Mouse (Mus musculus) cerebellum, adult 2 months (tissue): Measurements from ENCODE around the gene Hist3h2ba. TPM values are rescaled to one million over a fixed set of nuclear protein-coding genes. Genes with fewer than 3 reads are reported as not detected.

ENCODE experiments used
- DNase-seq, 2 experiments: peaks; one replicate each; pipeline ENCODE4 v3.0.0; 2021
- H3K27ac ChIP-seq: fragments of 200-500 bp; 2 replicates; pipeline ENCODE4 v1.5.1; 2012; ENCODE audit warnings: low read length, control low read depth, inconsistent platforms; ENCODE audit not compliant: insufficient read depth
- H3K27me3 ChIP-seq: fragments of 200-500 bp; 2 replicates; pipeline ENCODE4 v1.6.1; 2012; ENCODE audit warnings: inconsistent platforms, mild to moderate bottlenecking, low read length, moderate library complexity; ENCODE audit not compliant: control insufficient read depth, insufficient read depth
- H3K4me1 ChIP-seq: fragments of 200-500 bp; 2 replicates; pipeline ENCODE4 v1.6.1; 2011; ENCODE audit warnings: low read length; ENCODE audit not compliant: control insufficient read depth, insufficient read depth
- H3K4me3 ChIP-seq: fragments of 200-500 bp; replicated peaks from 2 replicates; pipeline ENCODE3; 2011; ENCODE audit warnings: mild to moderate bottlenecking, low read depth, low read length, control low read depth; ENCODE audit not compliant: insufficient read depth
- CTCF ChIP-seq: fragments of 200-500 bp; IDR thresholded peaks from 2 replicates; pipeline ENCODE4 v1.5.1; 2011; ENCODE audit warnings: low read depth, mild to moderate bottlenecking, control low read depth, low read length, moderate library complexity, borderline replicate concordance; ENCODE audit not compliant: insufficient read depth
- POLR2A ChIP-seq: fragments of 200-500 bp; IDR thresholded peaks from 2 replicates; pipeline ENCODE4 v1.6.1; 2011; ENCODE audit warnings: low read length, control low read depth, borderline replicate concordance; ENCODE audit not compliant: insufficient read depth
- WGBS: fragments of 180-500 bp; shearing (Covaris S2); methylation state at CpG from one replicate; pipeline ENCODE4 v1.1.7; 2018; 5-methylcytosine and 5-hydroxymethylcytosine counted together
- polyA plus RNA-seq: library from polyadenylated mRNA; depleted of rRNA; stranded (reverse); fragments of >200 nt; gene quantifications from 2 replicates; pipeline ENCODE4 v1.2.3, GENCODE M21; 2012

Gene Hist3h2ba
- polyA plus RNA-seq, 1 experiment = 154 TPM

DNA sequence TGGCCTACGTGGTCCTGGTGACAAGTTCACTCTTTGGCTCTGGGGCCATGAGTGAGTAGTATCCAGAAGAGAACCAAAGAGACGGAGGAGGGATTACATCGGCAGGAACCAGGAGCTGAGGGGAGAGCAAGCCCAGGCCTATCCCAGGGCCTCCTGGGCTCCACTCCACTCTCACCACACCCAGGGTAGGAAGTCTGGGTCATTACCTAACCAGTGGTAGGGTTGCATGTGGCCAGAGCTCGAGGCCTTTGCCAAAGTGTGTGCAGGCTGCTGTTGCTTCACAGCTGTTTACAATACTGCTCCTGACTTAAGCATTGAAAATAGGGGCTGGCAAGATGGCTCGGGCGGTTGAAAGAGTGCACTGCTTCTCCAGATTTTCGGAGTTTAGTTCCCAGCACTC lies 30.9 kb downstream of the Hist3h2ba start:
- TF ChIP-seq POLR2A = no peak
- no peak for TF ChIP-seq CTCF
- H3K4me3 ChIP-seq = peak overlapping the region; percentile 23
- no peaks in the 10 kb centered on the region for H3K27me3 ChIP-seq
- peaks cover 20% of the 10 kb centered on the region for H3K4me1 ChIP-seq
- H3K27ac ChIP-seq = no peak overlapping the region
- 51% methylated on average over 7 of the region's 7 CpGs for WGBS
- DNase-seq = no peak

- Histone ChIP-seq H3K4me1 (peaks cover 20% of the 10 kb centered on the region), H3K27ac (no peak overlapping the region), H3K27me3 (no peaks in the 10 kb centered on the region), H3K4me3 (no peak overlapping the region)
- 29% methylated on average over 5 of the region's 5 CpGs for WGBS
- no peak for TF ChIP-seq POLR2A
- 0 out of 2 replicates have a peak, but pooled peaks have one; percentile 1 for TF ChIP-seq CTCF
- DNase-seq = no peak
Observed at GRCm38 (mm10) chr11:58980381-58980990, 31.8 kb downstream of the Hist3h2ba start.

DNA sequence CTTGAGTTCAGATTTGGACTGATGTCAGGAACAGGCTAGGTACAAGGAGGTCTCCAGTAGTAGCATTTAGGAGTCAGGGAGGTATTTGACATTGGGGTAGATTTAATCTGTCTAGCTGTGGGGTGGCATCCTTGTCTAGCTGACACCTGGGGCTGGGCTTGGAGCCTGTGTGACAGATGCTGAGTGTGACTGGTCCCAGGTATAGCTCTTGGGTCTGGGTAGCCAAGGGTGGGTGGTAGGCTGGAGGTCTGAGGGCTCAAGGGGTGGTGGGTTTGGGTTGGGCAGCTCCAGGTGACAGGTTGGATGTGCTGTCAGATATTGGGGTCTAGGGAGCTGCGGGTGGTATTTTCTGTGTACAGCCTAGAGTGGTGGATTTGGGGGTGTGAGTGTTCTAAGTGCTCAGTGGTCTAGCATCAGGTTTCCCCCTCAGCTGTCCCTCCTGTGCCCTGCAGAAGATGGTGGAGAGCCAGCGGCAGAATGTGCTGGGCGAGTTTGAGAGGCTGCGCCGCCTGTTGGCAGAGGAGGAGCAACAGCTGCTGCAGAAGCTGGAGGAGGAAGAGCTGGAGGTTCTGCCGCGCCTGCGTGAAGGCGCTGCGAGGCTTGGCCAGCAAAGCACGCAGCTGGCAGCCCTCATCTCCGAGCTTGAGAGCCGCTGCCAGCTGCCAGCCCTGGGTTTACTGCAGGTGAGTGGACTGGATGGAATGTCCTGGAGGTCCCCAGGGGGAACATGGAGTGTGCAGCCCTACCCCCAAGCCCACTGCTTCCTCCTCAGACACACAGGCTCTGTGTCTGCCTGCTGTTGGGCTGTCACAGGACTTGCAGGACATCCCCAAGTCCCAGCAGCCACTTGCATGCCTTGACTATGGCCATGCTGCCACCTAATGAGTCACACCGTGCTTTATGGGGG lies 33.1 kb downstream of the Hist3h2ba start:
- H3K27me3 ChIP-seq = no peaks in the 10 kb centered on the region
- no peak overlapping the region for H3K4me3 ChIP-seq
- TF ChIP-seq POLR2A = no peak
- TF ChIP-seq CTCF = no peak
- WGBS = 27% methylated on average over 14 of the region's 14 CpGs
- no peak overlapping the region for H3K27ac ChIP-seq
- H3K4me1 ChIP-seq = peaks cover 20% of the 10 kb centered on the region
- peak in 1 of 2 experiments; percentile 37 for DNase-seq

GRCm38 (mm10) chr11:58982471-58983097 lies 33.9 kb downstream of the Hist3h2ba start:
- no peak overlapping the region for H3K27ac ChIP-seq

GRCm38 (mm10) chr11:58983691-58984341 lies 35.1 kb downstream of the Hist3h2ba start:
- WGBS = 68% methylated on average over 6 of the region's 6 CpGs
- Histone ChIP-seq H3K4me3 (no peak overlapping the region), H3K27ac (no peak overlapping the region), H3K4me1 (peaks cover 20% of the 10 kb centered on the region), H3K27me3 (no peaks in the 10 kb centered on the region)
- TF ChIP-seq CTCF (no peak), POLR2A (no peak)
- DNase-seq = no peak

More at GRCm38 (mm10) chr11:58982471-58983097, 33.9 kb downstream of the Hist3h2ba start:
- TF ChIP-seq POLR2A = no peak
- TF ChIP-seq CTCF = no peak
- no peak overlapping the region for H3K4me3 ChIP-seq
- H3K4me1 ChIP-seq = peaks cover 20% of the 10 kb centered on the region
- no peaks in the 10 kb centered on the region for H3K27me3 ChIP-seq
- 72% methylated on average over 18 of the region's 18 CpGs for WGBS
- no peak for DNase-seq

GRCm38 (mm10) chr11:58984657-58985056 lies 35.9 kb downstream of the Hist3h2ba start:
- no peak overlapping the region for H3K27ac ChIP-seq
- H3K27me3 ChIP-seq = no peaks in the 10 kb centered on the region
- H3K4me1 ChIP-seq = peaks cover 20% of the 10 kb centered on the region
- H3K4me3 ChIP-seq = no peak overlapping the region
- 93% methylated on average over 7 of the region's 7 CpGs for WGBS
- TF ChIP-seq CTCF (no peak), POLR2A (no peak)
- no peak for DNase-seq

GRCm38 (mm10) chr11:58985299-58985917 lies 36.7 kb downstream of the Hist3h2ba start:
- Histone ChIP-seq H3K27ac (no peak overlapping the region), H3K27me3 (no peaks in the 10 kb centered on the region), H3K4me1 (peaks cover 18% of the 10 kb centered on the region), H3K4me3 (no peak overlapping the region)
- TF ChIP-seq POLR2A (no peak), CTCF (no peak)
- 87% methylated on average over 3 of the region's 3 CpGs for WGBS
- DNase-seq = no peak
